Mouse (Mus musculus) kidney, adult 2 months (tissue): ENCODE measurements around the gene Tmem132c.

Source experiments
- CTCF ChIP-seq: fragments of 200-500 bp; conservative IDR thresholded peaks from 2 replicates; pipeline ENCODE4 v1.5.1; 2011; ENCODE audit warnings: low read depth, mild to moderate bottlenecking, control low read depth, low read length, moderate library complexity, mixed read lengths; ENCODE audit not compliant: insufficient read depth, insufficient read length
- POLR2A ChIP-seq: fragments of 200-500 bp; IDR thresholded peaks from one replicate; pipeline ENCODE4 v1.6.1; 2011; ENCODE audit warnings: low read depth, low read length, control low read depth

DNA sequence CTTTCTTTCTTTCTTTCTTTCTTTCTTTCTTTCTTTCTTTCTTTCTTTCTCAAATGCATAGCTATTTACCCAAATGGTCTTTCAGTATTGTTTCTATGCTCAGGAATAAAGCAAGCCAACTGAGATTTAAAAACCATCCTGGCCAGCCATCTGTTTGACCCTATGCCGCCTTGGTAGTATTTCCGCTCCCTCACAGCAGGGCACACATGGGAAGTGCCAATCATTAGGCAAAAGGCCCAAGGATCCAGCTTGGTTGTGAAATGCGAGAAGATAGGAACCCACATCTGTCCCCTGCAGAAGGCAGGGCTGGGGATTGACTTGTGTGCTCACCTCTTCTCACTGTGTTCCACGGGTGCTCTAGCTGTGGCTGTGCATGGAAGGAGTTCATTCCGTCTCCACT is 64.1 kb downstream of the Tmem132c start:
- TF ChIP-seq POLR2A (no peak), CTCF (no peak)
